Mouse (Mus musculus) MEL (cell line): ENCODE measurements around the gene Wbp4.

Experiments
- GATA1 ChIP-seq: IDR thresholded peaks from 2 replicates; pipeline ENCODE4 v1.6.1; 2011; ENCODE audit warnings: low read depth, low read length, improper control_type of control experiment
- ZKSCAN1 ChIP-seq: IDR thresholded peaks from 2 replicates; pipeline ENCODE4 v1.6.1; 2012; ENCODE audit warnings: low read depth, mild to moderate bottlenecking, inconsistent platforms, low read length, improper control_type of control experiment, moderate library complexity

DNA sequence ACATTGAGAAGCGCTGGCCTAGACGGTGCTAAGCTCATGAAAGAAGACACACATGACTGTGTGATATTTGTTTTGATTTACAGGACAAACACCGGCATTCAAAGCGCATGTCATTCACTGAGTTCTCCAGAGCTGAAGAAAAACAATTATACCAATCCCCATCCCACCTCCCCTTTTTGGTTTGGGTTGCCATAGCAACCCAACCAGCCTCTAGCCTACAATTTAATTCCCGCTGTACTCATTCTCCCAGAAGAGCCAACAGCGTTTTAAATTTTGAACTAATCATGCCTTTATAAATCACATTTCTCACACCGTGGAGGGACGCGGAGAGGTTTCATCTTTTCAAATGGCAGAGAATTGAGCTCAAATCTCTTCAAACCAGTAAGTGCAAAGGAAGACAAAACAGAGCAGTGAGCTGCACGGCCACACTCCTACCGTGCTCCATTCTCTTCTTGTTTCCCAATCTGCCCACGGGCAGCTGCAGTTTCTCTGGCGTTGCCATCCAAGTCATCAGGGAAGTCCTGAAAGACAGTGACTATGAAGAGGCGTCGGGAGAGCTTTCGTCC lies 36.2 kb downstream of the Wbp4 start:
- no peak for TF ChIP-seq GATA1
- TF ChIP-seq ZKSCAN1 = no peak
